Mouse (Mus musculus) ES-E14 (cell line): Measurements from ENCODE around the gene Pigq.

ENCODE experiments used
- HCFC1 ChIP-seq: IDR thresholded peaks from 2 replicates; pipeline ENCODE4 v1.6.1; 2012; ENCODE audit warnings: low read length, inconsistent platforms, borderline replicate concordance; ENCODE audit not compliant: insufficient read depth
- MAFK ChIP-seq: IDR thresholded peaks from 2 replicates; pipeline ENCODE4 v1.6.1; 2014; ENCODE audit warnings: mild to moderate bottlenecking, low read depth, low read length, inconsistent platforms; ENCODE audit not compliant: insufficient read depth
- ZNF384 ChIP-seq: IDR thresholded peaks from 2 replicates; pipeline ENCODE4 v1.6.1; 2012; ENCODE audit warnings: low read depth, low read length, inconsistent platforms

GRCm38 (mm10) chr17:25900193-25900592 is 44.5 kb downstream of the Pigq start:
- TF ChIP-seq ZNF384 (no peak), HCFC1 (no peak), MAFK (no peak)
